Mouse (Mus musculus) thymus, postnatal 10 days (tissue): ENCODE results near the gene Mitd1.

Source experiments
- DNase-seq, 2 experiments: peaks; one replicate each; pipeline ENCODE4 v3.0.0; 2021; ENCODE audit warnings: low spot score in 2 of 2

Mitd1 gene

GRCm38 (mm10) chr1:37867684-37868322 lies 22.4 kb downstream of the Mitd1 start:
- DNase-seq = no peak

- peak; percentile 48 to 49 for DNase-seq
Measured at GRCm38 (mm10) chr1:37867056-37867455, 23.2 kb downstream of the Mitd1 start.

DNA sequence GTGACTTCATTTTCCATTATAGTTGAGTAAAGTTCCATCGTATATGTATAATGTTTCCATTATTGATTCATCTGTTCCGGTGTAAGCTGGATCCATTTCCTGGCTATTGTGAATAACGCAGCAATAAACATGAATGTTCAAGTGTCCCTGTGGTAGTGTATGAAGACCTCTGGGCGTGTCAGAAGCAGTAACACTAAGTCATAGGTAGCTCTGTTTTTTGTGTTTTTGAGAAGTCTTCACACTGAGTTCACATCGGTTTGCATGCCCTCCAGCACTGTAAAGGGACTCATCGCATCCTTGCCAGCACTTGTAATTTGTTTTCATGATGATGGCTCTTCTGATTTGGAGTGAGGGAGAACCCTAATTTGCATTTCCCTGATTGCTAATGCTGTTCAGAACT lies 23.9 kb downstream of the Mitd1 start, which contains the start of gene Tsga10:
Gene Tsga10 (minus strand): TSS at position 144 of the 400 bp plus-strand sequence.
- DNase-seq = no peak

DNA sequence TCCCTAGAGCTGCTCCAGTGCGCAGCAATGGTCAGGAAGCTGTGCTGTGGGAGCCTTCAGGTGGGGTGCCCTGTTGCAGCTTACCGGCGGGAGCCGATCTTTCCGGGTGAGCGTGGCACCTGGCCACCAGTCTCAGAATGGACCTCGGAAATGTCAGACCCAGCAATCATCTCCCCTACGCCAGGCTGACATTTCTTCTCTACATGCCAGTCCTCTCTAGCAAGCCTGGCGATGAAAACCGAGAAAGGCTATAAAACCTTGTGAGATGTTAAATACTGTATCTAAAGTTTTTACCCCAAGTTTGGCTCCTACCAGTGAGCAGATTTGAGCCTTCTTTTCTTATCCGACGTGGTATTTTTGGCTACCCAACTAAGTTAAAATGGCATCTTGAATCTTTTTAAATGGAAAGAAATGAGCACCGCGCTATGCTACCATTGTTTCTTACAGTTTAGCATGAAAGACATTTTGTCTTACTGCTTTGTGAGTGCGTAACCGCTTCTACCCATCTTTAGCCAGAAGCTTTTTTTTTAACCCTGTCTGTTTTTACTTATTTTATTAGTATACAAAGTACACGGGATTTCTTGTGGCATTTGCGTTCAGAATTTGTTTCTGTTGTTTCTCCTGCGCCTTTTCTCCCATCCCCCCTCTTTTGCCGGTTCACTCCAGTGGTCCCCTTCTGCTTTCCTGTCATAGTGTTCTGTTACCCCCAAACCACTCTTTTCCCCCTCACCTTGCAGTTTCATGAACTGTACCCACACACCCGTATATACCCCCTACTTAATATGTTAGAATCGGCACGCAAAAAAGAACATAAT lies 24.6 kb downstream of the Mitd1 start:
- DNase-seq = no peak

- peak; percentile 99 to 100 for DNase-seq
Measured at GRCm38 (mm10) chr1:37864511-37865400, 25.5 kb downstream of the Mitd1 start.

- DNase-seq = no peak
Measured at GRCm38 (mm10) chr1:37850696-37851095, 39.5 kb downstream of the Mitd1 start.

DNA sequence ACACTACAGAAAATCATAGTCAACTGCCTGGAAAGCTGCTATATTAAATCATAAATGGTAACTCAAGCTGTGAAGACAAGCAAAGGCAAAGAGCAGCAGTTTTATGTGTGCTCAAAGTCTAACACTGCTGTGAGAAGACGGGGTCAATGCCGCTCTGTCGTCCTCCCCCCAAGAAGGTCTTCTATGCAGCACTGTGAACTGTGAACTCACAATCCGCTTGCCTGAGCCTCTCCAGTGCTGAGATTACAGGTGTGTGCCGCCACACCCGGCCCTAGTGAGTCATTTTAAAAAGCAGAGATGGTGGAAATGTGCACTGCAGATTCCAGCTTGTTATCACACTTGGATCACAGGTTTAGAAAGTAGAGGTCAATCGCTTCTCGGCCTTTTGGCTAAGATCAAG lies 43.3 kb downstream of the Mitd1 start:
- no peak for DNase-seq

DNA sequence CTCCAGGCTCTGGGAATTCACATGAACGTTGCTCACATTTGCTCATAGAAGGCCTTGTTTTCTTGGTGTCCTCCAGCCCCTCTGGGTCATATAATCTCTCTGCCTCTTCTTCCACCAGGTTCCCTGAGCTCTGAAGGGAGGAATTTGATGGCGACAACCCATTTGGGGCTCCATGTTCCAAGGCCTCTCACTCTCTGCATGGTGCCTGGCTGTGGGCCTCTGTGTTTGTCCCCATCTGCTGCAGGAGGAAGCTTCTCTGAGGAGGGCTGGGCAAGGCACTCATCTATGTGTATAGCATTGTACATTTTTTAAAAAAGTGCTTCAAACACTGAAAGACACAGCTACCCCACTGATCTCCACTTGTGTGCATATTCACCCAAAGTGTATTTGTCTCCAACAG lies 58.5 kb downstream of the Mitd1 start:
- DNase-seq = no peak
